Mouse (Mus musculus): ENCODE data around the gene Rab32.
A peak's percentile ranks its signal among the peaks of the same experiment; 100 is the strongest.
"Not testable (repeated sequence)": the region's sequence is repeated elsewhere in the genome, so short reads cannot be mapped to it uniquely, and the experiment has no call there.

Gene Rab32

GRCm38 (mm10) chr10:10557570-10558336, at the start of gene Rab32:
Rab32 (minus strand) TSS chr10:10558265.
- DNase-seq (ENCODE audit: low spot score in 2 of 2) = peak; percentile 36 to 86

GRCm38 (mm10) chr10:10600771-10601170, 42.7 kb upstream of the Rab32 start:
- DNase-seq (ENCODE audit: low spot score in 2 of 2) = no peak

- DNase-seq (ENCODE audit: low spot score in 2 of 2) = not testable (repeated sequence)
Measured at GRCm38 (mm10) chr10:10597495-10597894, 39.4 kb upstream of the Rab32 start.

GRCm38 (mm10) chr10:10580811-10581210, 22.7 kb upstream of the Rab32 start:
- DNase-seq (ENCODE audit: low spot score in 2 of 2) = no peak

- no peak for DNase-seq (ENCODE audit: low spot score in 2 of 2)
Measured at GRCm38 (mm10) chr10:10579821-10580220, 21.8 kb upstream of the Rab32 start.

GRCm38 (mm10) chr10:10558337-10558711, 259 bp upstream of the Rab32 start:
- DNase-seq (ENCODE audit: low spot score in 2 of 2) = no peak

GRCm38 (mm10) chr10:10557085-10557484, 980 bp downstream of the Rab32 start:
- no peak for DNase-seq (ENCODE audit: low spot score in 2 of 2)

- no peak for DNase-seq (ENCODE audit: low spot score in 2 of 2)
Measured at GRCm38 (mm10) chr10:10555676-10556075, 2.4 kb downstream of the Rab32 start.

- DNase-seq (ENCODE audit: low spot score in 2 of 2) = no peak
Measured at GRCm38 (mm10) chr10:10555221-10555620, 2.8 kb downstream of the Rab32 start.

- DNase-seq (ENCODE audit: low spot score in 2 of 2) = no peak
Measured at GRCm38 (mm10) chr10:10550134-10550533, 7.9 kb downstream of the Rab32 start.

- peak in 1 of 2 experiments; percentile 12 for DNase-seq (ENCODE audit: low spot score in 2 of 2)
Measured at GRCm38 (mm10) chr10:10546623-10547022, 11.4 kb downstream of the Rab32 start.

- DNase-seq (ENCODE audit: low spot score in 2 of 2) = no peak
Measured at GRCm38 (mm10) chr10:10544955-10545354, 13.1 kb downstream of the Rab32 start.
